Mouse (Mus musculus) midbrain, embryonic 10.5 days (tissue): ENCODE results near the gene Mindy1. TPM values are rescaled to one million over a fixed set of nuclear protein-coding genes. Genes with fewer than 3 reads are reported as not detected.

Source experiments
- DNase-seq: peaks from one replicate; pipeline ENCODE4 v3.0.0-alpha.2; 2017; ENCODE audit warnings: low spot score
- H3K27ac ChIP-seq: fragments of 300-500 bp; sonication (generic); replicated peaks from 2 replicates; pipeline ENCODE4 v1.5.1; 2016; ENCODE audit warnings: mild to moderate bottlenecking
- H3K27me3 ChIP-seq: fragments of 300-500 bp; sonication (generic); 2 replicates; pipeline ENCODE4 v1.6.1; 2016; ENCODE audit warnings: low read depth, mild to moderate bottlenecking; ENCODE audit not compliant: poor library complexity, severe bottlenecking
- H3K36me3 ChIP-seq: fragments of 300-500 bp; sonication (generic); 2 replicates; pipeline ENCODE4 v1.6.1; 2016; ENCODE audit warnings: mild to moderate bottlenecking, moderate library complexity
- H3K4me1 ChIP-seq: fragments of 300-500 bp; sonication (generic); 2 replicates; pipeline ENCODE4 v1.6.1; 2016
- H3K4me3 ChIP-seq: fragments of 300-500 bp; sonication (generic); 2 replicates; pipeline ENCODE4 v1.5.1; 2016; ENCODE audit warnings: mild to moderate bottlenecking, moderate library complexity
- H3K9me3 ChIP-seq: fragments of 300-500 bp; sonication (generic); replicated peaks from 2 replicates; pipeline ENCODE4 v1.6.1; 2016; ENCODE audit warnings: mild to moderate bottlenecking
- WGBS: fragments of 180-500 bp; shearing (Covaris S2); methylation state at CpG from one replicate; pipeline ENCODE4 v1.1.7; 2016; 5-methylcytosine and 5-hydroxymethylcytosine counted together
- polyA plus RNA-seq: library from polyadenylated mRNA; unstranded; fragments of >200 nt; fragmentation: Nextera tagmentation; extraction: Ambion mirVana; gene quantifications from 2 replicates; pipeline ENCODE4 v1.2.1, GENCODE M21; 2016

Gene Mindy1
- polyA plus RNA-seq, 1 experiment from 2014 or later: 29.2 TPM

GRCm38 (mm10) chr3:95274453-95274852 lies 6.7 kb upstream of the Mindy1 start:
- H3K9me3 ChIP-seq: no peaks in the 10 kb centered on the region
- peaks cover 8% of the 10 kb centered on the region; the same call in 1 of the 2 replicates for H3K36me3 ChIP-seq
- H3K27me3 ChIP-seq: no peaks in the 10 kb centered on the region
- H3K4me1 ChIP-seq: peaks cover 2% of the 10 kb centered on the region; the same call in 1 of the 2 replicates
- no peak for DNase-seq
- H3K4me3 ChIP-seq: no peak overlapping the region
- 94% methylated on average over 4 of the region's 4 CpGs for WGBS
- H3K27ac ChIP-seq: no peak overlapping the region

GRCm38 (mm10) chr3:95275161-95275560 lies 6.0 kb upstream of the Mindy1 start:
- no peak for DNase-seq
- H3K27ac ChIP-seq: no peak overlapping the region
- H3K27me3 ChIP-seq: no peaks in the 10 kb centered on the region
- peaks cover 7% of the 10 kb centered on the region; the same call in 1 of the 2 replicates for H3K36me3 ChIP-seq
- 88% methylated on average over 6 of the region's 6 CpGs for WGBS
- H3K4me1 ChIP-seq: peaks cover 2% of the 10 kb centered on the region; the same call in 1 of the 2 replicates
- no peaks in the 10 kb centered on the region for H3K9me3 ChIP-seq
- no peak overlapping the region for H3K4me3 ChIP-seq

- DNase-seq: no peak
- H3K27me3 ChIP-seq: no peaks in the 10 kb centered on the region
- 78% methylated on average over 5 of the region's 5 CpGs for WGBS
- peaks cover 13% of the 10 kb centered on the region for H3K4me1 ChIP-seq
- H3K27ac ChIP-seq: no peak overlapping the region
- H3K9me3 ChIP-seq: no peaks in the 10 kb centered on the region
- H3K4me3 ChIP-seq: no peak overlapping the region
- peaks cover 7% of the 10 kb centered on the region; the same call in 1 of the 2 replicates for H3K36me3 ChIP-seq
Observed at GRCm38 (mm10) chr3:95276428-95276934, 4.7 kb upstream of the Mindy1 start.

GRCm38 (mm10) chr3:95277149-95277551 lies 4.0 kb upstream of the Mindy1 start:
- no peak overlapping the region for H3K4me3 ChIP-seq
- 95% methylated on average over 1 of the region's 1 CpGs for WGBS
- H3K36me3 ChIP-seq: peaks cover 7% of the 10 kb centered on the region; the same call in 1 of the 2 replicates
- no peak for DNase-seq
- H3K27me3 ChIP-seq: no peaks in the 10 kb centered on the region
- H3K27ac ChIP-seq: no peak overlapping the region
- H3K4me1 ChIP-seq: peaks cover 18% of the 10 kb centered on the region
- no peaks in the 10 kb centered on the region for H3K9me3 ChIP-seq

GRCm38 (mm10) chr3:95280747-95281146 lies 398 bp upstream of the Mindy1 start:
- peak overlapping the region; percentile 95 for H3K27ac ChIP-seq
- DNase-seq: no peak
- no peaks in the 10 kb centered on the region for H3K36me3 ChIP-seq
- no peaks in the 10 kb centered on the region for H3K27me3 ChIP-seq
- peak overlapping the region; percentile 81 for H3K4me3 ChIP-seq
- peaks cover 39% of the 10 kb centered on the region for H3K4me1 ChIP-seq
- no peaks in the 10 kb centered on the region for H3K9me3 ChIP-seq
- WGBS: 25% methylated on average over 8 of the region's 8 CpGs

GRCm38 (mm10) chr3:95282381-95282864 lies 1.3 kb downstream of the Mindy1 start:
- Histone ChIP-seq H3K4me3 (peak overlapping the region; percentile 81), H3K4me1 (peaks cover 37% of the 10 kb centered on the region), H3K27me3 (no peaks in the 10 kb centered on the region), H3K9me3 (no peaks in the 10 kb centered on the region), H3K36me3 (0 out of 2 replicates have a peak, but pooled peaks cover 3% of the 10 kb centered on the region), H3K27ac (peak overlapping the region; percentile 95)
- 1% methylated on average over 11 of the region's 11 CpGs for WGBS
- DNase-seq: no peak

GRCm38 (mm10) chr3:95282865-95283588 lies 1.9 kb downstream of the Mindy1 start:
- peak; percentile 84 for DNase-seq
- H3K36me3 ChIP-seq: peaks cover 9% of the 10 kb centered on the region
- no peaks in the 10 kb centered on the region for H3K27me3 ChIP-seq
- H3K4me1 ChIP-seq: peaks cover 37% of the 10 kb centered on the region
- H3K4me3 ChIP-seq: peak overlapping the region; percentile 81
- peak overlapping the region; percentile 95 for H3K27ac ChIP-seq
- H3K9me3 ChIP-seq: no peaks in the 10 kb centered on the region
- under 1% methylated on average over 51 of the region's 51 CpGs for WGBS

- Histone ChIP-seq H3K27ac (peak overlapping the region; percentile 95), H3K36me3 (peaks cover 14% of the 10 kb centered on the region), H3K4me1 (peaks cover 37% of the 10 kb centered on the region), H3K4me3 (peak overlapping the region; percentile 81), H3K27me3 (no peaks in the 10 kb centered on the region), H3K9me3 (no peaks in the 10 kb centered on the region)
- no peak for DNase-seq
- WGBS: 4% methylated on average over 7 of the region's 7 CpGs
Observed at GRCm38 (mm10) chr3:95283589-95283941, 2.4 kb downstream of the Mindy1 start.

GRCm38 (mm10) chr3:95284062-95284461 lies 2.9 kb downstream of the Mindy1 start:
- peaks cover 17% of the 10 kb centered on the region for H3K36me3 ChIP-seq
- H3K9me3 ChIP-seq: no peaks in the 10 kb centered on the region
- no peaks in the 10 kb centered on the region for H3K27me3 ChIP-seq
- DNase-seq: no peak
- H3K27ac ChIP-seq: peak overlapping the region; percentile 95; the same call in 1 of the 2 replicates
- peaks cover 37% of the 10 kb centered on the region for H3K4me1 ChIP-seq
- 52% methylated on average over 1 of the region's 1 CpGs for WGBS
- peak overlapping the region; percentile 81 for H3K4me3 ChIP-seq

GRCm38 (mm10) chr3:95284501-95285281 lies 3.5 kb downstream of the Mindy1 start:
- WGBS: 92% methylated on average over 12 of the region's 12 CpGs
- Histone ChIP-seq H3K27me3 (no peaks in the 10 kb centered on the region), H3K4me3 (peak overlapping the region; percentile 81), H3K36me3 (peaks cover 21% of the 10 kb centered on the region), H3K9me3 (no peaks in the 10 kb centered on the region), H3K27ac (no peak overlapping the region), H3K4me1 (peaks cover 37% of the 10 kb centered on the region)
- DNase-seq: no peak

GRCm38 (mm10) chr3:95285390-95285789 lies 4.2 kb downstream of the Mindy1 start:
- Histone ChIP-seq H3K4me1 (peaks cover 35% of the 10 kb centered on the region), H3K9me3 (no peaks in the 10 kb centered on the region), H3K36me3 (peaks cover 26% of the 10 kb centered on the region), H3K27me3 (no peaks in the 10 kb centered on the region), H3K27ac (no peak overlapping the region), H3K4me3 (no peak overlapping the region)
- WGBS: 94% methylated on average over 5 of the region's 5 CpGs
- DNase-seq: no peak

GRCm38 (mm10) chr3:95286011-95286410 lies 4.9 kb downstream of the Mindy1 start:
- 79% methylated on average over 5 of the region's 5 CpGs for WGBS
- H3K4me1 ChIP-seq: peaks cover 28% of the 10 kb centered on the region
- no peak overlapping the region for H3K4me3 ChIP-seq
- no peaks in the 10 kb centered on the region for H3K9me3 ChIP-seq
- no peak for DNase-seq
- peaks cover 32% of the 10 kb centered on the region for H3K36me3 ChIP-seq
- H3K27ac ChIP-seq: no peak overlapping the region
- no peaks in the 10 kb centered on the region for H3K27me3 ChIP-seq
